Mouse (Mus musculus) spleen, postnatal 10 days (tissue): ENCODE data around the gene Asap2.
A peak's percentile ranks its signal among the peaks of the same experiment; 100 is the strongest.

ENCODE experiments used
- DNase-seq, 2 experiments: peaks; one replicate each; pipeline ENCODE4 v3.0.0; 2021 to 2022; ENCODE audit warnings: low spot score in 2 of 2

The Asap2 gene

DNA sequence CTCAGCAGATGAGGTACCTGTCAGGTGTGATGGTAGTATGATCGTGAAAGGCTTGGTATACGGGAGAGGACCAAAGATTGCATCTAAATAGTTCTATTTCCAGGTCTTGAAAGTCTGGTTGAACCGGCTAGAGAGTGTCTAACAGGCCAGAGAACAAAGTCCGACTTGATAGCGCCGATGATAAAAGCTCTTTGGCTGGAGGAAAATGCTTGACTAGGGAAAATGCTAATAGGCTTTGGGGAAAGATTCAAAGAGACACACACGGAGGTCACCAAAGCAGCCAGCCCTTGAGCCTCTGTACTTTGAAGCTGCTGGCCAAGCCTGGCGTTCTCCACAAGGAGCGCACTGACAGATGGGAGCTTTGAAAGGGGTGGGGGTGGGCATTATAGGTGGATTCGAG lies 219.0 kb downstream of the Asap2 start:
- DNase-seq = no peak

DNA sequence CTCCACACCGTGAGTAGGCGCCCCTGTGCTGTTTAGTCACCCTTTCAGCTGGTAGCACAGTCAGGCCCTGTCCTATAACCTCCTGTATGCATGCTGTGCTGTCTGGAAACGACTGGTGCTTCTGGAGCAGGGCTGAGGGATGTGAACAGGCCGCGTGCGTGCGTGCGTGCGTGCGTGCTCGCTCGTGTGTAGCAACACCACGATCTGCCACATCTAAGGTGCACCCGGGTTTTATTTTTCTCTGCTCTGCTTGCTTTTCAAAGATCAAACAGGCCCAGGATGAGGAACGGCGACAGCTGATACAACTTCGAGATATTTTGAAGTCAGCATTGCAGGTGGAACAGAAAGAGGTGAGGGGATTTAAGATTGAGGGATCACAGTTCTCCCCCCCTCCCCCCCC lies 222.6 kb downstream of the Asap2 start:
- no peak for DNase-seq

DNA sequence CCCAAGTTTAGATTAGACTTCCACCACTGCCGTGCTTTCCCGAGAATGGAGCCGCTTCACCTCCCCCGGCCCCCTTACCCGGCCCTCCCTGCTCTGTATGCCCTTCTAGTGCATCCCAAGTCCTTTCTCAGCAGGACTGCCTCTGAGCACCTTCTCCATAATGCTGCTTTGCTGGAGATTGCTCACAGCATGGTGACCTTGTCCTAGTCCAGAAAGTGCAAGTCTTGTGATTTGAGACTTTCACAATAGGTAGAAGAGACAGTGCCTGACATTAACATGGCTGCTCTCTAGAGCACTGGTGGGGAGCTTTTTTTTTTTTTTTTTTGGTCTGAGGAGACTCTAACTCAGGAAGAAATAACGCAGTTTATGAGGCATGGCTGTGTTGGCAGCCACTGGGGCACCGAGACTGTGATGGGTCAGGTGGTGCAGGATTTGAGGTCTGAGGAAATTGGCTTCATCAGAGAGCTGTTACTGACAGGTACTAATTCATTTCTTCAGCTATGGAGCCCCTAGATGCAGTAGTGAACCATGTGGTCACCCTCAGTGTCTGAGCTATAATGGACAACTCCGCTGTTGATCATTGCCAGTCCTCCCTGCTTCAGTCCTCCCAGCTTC lies 224.4 kb downstream of the Asap2 start:
- no peak for DNase-seq

DNA sequence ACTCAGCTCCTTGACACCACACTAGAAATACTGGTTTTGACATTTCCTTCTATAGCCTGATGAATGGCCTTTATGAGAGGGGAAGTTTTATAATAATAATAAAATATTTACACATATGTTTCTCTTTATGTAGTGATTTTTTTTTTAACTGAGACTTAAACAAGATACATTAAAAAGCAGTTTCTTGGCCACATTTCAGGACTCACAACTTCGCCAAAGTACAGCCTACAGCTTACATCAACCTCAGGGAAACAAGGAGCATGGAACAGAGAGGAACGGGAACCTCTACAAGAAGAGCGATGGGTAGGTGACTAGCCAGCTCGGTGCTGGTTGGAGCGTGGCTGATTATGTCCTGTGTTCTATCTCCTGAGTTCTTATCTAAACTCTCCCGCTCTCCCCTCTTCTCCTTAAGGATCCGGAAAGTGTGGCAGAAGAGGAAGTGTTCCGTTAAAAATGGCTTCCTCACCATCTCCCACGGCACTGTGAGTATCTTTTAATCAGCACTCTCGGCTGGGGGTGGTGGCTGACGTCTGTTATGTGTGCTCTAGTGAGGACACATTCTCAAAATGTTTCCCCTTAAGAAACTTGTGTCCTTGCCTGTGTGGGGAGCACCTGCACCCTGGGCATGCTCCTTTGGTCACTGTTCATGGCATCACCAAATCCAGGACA lies 227.7 kb downstream of the Asap2 start:
- DNase-seq = no peak

DNA sequence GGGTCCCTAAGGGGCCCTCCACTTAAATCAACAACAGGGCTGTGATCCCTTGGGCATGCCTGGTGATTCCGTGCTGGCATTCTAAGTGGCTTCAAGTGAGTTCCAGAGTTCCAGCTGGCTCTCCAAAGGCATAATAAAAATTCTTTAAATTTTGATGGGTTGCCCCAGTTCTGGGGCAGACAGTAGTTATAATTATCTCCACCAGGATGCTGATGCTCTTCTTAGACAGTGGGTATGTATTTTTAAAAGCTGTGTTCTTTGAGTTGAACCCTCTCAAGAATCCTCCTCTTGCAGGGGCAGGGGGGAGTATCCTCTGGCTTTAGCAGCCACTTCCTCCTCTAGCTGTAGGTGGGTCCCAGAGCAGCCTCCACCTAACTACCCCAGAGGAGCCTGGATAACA lies 230.3 kb downstream of the Asap2 start:
- DNase-seq = no peak

DNA sequence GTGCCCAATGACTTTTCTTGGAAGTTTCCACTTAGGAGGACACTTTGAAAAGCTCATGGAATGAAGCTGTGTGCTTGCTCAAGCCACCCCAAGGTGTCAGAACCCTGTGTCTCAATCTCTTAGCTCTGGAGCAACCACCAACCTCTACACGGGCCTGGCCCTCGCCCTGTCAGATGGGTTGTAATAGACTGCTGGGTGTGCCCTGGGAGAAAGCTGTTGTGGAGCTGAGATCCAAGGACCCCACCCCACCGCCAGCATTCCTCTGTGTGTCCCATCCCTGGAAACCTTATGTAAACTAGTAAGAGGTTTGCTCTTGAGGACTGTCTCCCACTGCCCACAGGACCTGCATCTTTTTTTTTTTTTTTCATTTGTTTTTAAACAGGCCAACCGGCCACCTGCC lies 233.7 kb downstream of the Asap2 start:
- DNase-seq = no peak

DNA sequence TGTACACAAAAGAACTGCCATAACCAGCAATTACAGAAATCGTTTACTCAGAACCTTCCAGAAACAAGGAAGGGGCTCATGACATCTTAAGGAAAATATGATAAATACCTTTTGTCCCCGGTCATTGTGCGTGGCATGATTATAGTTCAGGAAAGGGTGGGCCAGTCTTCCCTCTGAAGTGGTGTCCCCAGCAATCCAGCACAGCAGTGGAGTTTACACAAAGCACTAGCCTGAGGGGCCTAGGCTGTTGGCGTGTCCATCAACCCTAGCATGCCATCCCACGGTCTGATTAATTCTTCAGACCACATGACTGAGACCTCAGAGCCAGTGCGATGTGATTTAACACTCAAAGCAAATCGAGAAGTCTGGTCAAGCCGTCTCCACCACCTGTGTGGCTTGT lies 235.1 kb downstream of the Asap2 start:
- DNase-seq = no peak

DNA sequence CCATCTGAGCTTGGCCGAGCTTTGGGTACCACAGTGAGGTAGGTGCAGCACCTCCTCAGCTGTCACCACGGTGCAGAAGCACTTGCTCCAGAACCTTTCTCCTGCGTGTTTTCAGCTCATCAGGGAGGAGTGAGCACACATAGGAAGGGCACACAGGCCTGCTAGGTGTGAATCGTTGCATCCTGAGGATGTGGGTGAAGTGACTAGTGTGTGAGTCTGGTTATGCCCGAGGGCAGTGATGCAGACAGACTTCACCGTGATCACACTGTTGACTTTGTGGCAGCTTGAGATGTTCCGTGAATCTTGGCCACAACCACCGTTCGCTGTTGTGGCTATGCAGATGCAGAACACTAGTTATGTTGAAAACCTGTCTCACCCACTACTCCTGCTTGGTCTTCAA lies 236.1 kb downstream of the Asap2 start:
- DNase-seq = no peak

DNA sequence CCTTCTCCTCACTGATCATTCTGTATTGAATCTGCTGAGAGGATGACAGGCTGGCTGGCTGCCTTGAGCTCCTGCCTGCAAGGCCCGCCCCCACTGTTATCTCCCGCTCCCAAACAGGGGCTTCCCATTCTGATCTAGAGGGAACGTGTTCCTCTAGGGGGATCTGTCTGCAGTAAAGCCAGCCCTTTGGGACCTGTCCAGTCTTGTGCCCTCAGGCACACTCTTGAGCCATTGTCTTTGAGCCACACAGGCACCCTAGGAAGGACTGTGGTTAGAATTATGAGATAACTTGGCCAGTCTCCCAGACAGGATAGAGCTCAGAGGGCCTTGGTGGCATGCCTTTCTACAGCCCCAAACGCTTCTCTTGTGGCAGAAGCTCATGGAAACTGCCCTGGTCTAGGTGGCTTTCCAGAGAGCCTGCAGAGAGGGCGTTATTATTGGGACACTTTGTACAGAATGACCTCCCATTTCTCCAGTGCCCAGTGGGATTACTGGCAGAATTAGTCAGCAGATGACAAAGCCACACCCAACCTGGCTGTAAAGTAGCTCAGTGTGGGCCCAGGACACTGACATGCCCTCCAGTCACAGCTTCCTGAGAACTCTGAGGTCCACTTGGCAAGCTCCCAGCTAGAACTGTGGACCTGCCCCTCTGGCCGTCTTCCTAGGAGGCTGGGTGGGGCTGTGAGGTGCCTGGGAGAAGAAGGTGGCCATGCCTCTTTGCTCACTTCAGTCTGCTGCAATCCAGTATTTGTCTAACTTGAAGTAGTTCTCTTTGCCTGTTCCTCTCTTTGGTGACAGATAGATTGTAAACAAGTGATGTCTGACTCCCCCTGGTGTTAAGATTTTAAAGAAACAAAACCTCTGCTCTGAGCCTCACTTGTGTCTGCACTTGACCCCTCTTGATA lies 237.1 kb downstream of the Asap2 start:
- peak; percentile 17 to 35 for DNase-seq

DNA sequence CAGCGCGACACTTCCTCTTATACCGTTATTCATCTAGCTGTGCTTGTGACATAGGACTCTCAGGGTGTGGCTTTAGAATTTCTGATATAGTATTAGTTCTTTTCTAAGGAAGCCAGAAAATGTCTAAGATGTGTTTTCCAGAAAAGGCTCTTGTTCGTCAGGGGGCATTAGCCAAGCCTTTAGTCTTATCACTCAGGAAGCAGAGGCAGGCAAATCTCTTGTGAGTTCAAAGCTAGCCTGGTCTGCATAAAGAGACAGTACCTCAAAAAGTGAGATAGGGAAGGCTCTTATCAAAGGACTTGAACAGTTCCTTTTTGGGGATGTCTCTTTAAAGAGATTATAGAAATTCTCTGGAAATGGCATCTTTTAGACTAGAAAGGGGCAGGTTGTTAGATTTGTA lies 238.4 kb downstream of the Asap2 start:
- DNase-seq = no peak

DNA sequence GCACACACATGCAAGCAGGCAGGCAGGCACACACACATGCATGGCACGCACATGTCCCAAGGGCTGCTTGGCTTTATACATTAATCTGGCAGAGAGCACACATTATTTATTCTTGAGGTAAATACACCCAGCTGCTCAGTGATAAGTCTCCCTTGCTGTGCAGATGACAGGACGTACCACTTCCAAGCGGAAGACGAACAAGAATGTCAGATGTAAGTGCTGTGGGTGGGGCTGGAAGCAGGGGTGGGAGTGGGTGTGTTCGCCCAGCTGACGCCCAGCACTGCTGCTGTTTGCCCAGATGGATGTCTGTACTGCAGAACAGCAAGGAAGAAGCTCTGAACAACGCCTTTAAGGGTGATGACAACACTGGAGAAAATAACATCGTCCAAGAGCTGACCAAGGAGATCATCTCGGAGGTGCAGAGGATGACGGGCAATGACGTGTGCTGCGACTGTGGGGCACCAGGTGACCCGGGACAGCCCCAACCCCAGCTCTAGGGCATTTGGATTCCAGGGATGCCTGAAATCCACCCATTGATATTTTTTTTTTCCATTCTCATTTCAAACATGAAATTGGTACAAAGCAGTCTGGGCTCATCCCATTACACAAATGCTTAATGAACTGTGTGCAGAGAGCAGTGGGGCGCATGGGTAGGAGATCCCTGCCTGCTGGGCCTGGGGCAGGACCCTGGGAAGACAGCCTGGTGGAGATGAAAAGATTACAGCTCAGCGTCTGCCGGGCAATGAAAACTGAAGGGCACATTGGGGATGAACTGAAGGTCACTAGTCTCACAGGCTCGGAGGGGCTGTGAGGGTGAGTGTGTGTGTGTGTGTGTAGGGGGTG lies 239.0 kb downstream of the Asap2 start:
- no peak for DNase-seq

DNA sequence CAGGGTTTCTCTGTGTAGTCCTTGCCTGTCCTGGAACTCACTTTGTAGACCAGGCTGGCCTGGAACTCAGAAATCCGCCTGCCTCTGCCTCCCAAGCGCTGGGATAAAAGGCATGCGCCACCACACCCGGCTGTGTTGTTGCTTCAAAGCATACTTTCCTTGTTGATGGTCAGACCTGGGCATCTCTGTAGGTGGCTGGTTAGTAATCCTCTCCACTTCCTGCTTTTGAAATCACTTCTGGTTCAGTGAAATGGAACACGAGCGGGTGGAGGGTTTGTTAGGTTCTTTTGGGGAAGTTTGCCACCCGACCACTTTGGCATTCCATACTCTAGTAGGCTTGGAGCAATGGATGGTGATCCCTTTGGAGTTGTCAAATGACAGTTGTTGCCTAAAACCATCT lies 243.5 kb downstream of the Asap2 start:
- no peak for DNase-seq

DNA sequence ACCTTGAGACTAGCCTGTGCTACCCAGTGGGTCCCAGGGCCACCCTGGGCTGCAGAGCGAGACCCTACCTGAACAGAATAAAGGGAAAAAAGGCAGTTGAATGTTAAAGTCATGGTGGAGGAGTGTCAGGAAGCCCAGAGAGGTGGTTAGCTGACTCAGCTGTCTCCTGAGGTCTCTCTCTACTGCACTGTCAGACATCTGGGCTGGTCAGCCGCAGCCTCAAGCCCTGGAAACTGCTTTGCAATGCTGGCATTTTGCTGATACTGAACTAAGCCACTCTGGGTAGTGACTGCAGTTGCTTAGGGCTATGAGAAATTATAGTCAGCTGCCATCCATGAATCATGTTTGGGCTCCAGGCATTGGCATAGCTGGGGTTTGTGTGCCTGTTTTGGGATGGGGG lies 244.3 kb downstream of the Asap2 start:
- DNase-seq = no peak

DNA sequence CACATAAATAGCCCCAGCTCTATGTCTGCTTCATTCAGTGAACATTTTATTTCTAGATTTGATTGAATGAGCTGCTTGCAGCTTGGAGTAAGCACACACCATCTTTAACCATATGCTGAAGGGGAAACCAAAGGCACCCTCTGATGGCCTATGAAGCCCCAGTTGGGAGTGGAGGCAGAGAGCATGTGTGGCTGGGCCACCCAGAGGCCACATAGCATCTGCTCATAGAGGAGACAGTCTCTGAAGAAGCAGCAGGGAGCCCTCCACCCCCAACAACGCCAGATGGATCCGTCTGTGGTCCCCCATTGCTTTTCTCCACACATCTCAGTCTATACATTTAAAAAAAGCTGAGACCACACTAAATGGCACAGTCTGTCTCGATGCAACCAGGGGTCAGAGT lies 251.7 kb downstream of the Asap2 start:
- no peak for DNase-seq

DNA sequence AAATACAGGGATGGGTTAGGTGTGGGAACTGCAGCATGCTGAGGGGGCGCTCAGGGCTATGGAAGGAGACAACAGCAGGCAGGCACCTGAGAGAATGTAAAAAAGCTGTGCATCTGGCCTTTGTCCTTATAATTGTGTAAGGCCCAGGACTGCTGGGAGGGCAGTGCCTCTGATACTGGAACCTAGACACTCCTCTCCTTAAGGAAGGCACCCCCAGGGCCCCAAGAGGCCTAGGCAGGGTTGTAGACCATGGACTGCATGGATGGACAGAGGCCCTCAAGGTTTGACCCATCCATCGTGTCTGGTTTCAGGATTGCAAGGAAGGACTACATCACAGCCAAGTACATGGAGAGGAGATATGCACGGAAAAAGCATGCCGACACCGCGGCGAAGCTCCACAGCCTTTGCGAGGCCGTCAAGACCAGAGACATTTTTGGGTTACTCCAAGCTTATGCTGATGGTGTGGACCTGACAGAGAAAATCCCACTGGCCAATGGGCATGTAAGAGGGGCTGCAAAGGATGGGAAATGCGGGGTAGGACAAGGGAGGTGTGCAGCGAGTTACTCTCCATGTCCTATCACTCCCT lies 254.2 kb downstream of the Asap2 start:
- DNase-seq = no peak

DNA sequence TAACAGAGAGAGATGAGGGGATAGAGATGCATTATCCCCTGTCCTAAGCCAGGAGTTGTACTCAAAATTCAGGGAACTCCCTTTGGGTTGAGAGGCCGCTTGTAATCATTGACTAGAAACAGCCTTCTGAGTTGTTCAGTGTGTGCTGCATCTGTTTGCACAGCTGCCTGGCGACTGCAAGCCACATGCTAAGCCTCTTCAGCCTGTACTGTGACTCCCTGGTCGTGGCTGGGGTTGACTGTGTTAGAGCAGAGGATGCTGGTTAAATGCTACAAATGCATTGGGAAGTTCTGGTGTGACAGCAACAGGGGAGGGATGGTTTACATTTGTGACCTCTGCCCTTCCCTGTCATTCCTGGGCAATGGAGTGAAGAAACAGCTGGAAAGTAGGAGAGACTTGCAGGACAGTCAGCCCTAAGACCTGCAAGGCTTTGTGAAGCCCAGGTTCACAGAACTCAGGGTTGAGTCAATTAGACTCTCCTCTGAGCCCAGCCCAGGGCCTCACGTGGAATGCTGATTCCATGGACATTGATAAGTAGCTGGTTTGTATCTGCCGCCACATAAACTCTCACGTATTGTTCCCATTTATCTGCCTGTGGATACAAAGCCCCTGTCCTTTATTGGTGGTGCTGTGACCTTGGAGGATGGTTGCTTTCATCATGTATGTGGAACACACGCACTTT lies 257.6 kb downstream of the Asap2 start:
- DNase-seq = no peak

DNA sequence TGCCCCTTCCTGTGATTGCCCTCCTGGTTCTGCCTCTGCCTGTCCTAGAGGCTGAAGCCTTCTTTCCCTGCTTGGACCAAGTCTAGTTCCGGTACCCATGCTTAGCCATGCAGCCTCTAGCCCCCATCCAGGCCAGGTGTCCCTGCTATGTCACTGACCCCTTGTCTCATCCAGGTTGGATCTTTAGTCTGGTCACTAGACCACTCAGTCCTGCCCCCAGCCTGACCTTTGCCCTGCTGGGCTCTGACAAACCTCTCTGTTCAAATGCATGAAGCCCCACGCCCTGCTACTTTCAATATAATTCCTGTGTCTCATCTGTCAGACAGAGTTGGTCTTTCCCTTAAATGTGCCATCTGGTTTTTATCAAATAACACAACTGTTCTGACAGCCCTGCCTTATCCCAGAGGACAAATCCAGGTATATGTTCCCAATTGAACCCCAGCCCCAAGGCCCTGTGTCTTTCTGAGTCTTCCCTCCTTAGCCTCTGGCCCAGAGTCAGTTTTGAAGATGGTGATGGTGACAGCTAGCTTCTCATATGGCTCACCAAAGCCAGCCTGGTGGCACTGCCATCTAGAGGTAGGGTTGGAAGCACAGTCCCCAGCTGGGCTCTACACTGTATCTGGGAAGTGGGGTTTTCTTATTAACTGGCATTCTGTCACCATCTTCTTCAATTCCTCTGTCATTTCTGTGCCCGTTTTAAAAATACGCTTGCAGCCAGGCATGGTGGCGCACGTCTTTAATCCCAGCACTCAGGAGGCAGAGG lies 270.4 kb downstream of the Asap2 start:
- DNase-seq = peak in 1 of 2 experiments; percentile 41

DNA sequence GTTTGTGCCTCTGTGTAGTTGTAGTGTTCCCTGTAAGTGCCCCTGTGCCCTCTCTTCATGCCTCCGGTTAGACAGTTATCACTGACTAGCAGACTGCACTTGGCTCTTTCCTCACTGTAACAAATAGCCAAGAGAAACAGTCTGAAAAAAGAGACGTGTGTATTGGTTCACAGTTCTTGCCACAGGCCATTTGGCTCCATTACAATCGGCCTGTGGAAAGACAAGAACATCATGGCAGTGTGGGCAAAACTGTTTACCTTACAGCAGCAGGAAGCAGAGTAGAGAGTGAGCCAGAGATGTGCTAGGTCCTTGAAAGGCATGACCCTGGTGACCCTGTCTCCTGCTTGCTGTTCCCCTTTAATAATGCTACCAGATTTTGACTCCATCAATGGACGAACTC lies 271.3 kb downstream of the Asap2 start:
- no peak for DNase-seq

DNA sequence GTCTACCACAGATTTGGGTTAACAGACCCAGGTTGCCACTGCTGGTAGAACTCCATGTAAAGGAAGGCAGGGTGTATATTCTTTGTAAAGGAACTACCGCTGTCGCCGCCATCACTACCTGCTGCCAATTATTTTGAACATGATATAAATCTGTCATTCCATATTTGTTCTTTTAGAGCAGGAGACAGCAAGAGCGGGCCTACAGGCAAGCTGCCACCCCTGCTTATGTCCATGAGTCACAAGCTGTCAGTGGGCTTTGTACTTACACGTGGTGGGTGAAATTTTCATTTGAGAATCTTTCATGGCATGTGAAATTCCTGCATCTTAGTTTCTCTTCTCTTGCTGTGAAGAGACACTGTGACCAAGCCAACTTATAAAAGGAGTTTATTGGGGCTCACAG lies 273.0 kb downstream of the Asap2 start:
- DNase-seq = no peak

DNA sequence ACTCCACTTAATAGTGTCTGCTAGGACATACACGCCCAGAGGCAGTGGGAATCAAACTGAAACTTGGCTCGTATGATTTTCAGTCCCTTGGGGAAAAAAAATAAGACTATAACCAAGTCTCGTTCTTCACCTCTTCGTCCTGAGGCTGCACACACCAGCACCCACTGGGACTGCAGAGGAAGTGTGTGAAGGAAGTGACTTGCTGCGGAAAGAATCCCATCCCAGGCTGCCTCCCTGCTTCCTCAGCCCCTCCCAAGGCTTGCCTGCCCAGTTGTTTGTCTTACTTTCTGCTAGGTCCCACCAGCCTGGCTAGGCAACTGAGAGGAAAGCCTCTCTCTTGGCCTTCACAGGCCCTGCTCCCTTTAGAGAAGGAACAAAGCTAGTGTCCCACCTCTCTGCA lies 274.0 kb downstream of the Asap2 start:
- DNase-seq = no peak
